Mouse (Mus musculus) MEL (cell line): ENCODE results near the gene Cox6a2.

Source experiments
- BHLHE40 ChIP-seq: IDR thresholded peaks from 2 replicates; pipeline ENCODE4 v1.6.1; 2012; ENCODE audit warnings: low read depth, mild to moderate bottlenecking, inconsistent platforms, low read length, improper control_type of control experiment, borderline replicate concordance
- CTCF ChIP-seq, 3 experiments: IDR thresholded peaks in 2 of 3; conservative IDR thresholded peaks in 1 of 3; 2 replicates each; pipeline ENCODE4 v1.5.1; 2011 to 2012; ENCODE audit warnings: low read length in 3 of 3, low read depth in 2 of 3, mild to moderate bottlenecking in 2 of 3, improper control_type of control experiment in 1 of 3, inconsistent platforms in 1 of 3, mixed read lengths in 1 of 3, moderate library complexity in 1 of 3; ENCODE audit not compliant: control insufficient read depth in 1 of 3, insufficient read depth in 1 of 3, poor library complexity in 1 of 3, severe bottlenecking in 1 of 3
- EP300 ChIP-seq, 2 experiments: IDR thresholded peaks; 2 replicates each; pipeline ENCODE4 v1.6.1; 2011; ENCODE audit warnings: improper control_type of control experiment in 2 of 2, low read length in 2 of 2, low read depth in 1 of 2, mild to moderate bottlenecking in 1 of 2
- GATA1 ChIP-seq: IDR thresholded peaks from 2 replicates; pipeline ENCODE4 v1.6.1; 2011; ENCODE audit warnings: low read depth, low read length, improper control_type of control experiment
- MAFK ChIP-seq: IDR thresholded peaks from 2 replicates; pipeline ENCODE4 v1.6.1; 2011; ENCODE audit warnings: low read depth, mild to moderate bottlenecking, low read length, improper control_type of control experiment, borderline replicate concordance
- MXI1 ChIP-seq: IDR thresholded peaks from 2 replicates; pipeline ENCODE4 v1.6.1; 2011; ENCODE audit warnings: mild to moderate bottlenecking, low read depth, low read length, improper control_type of control experiment
- NELFE ChIP-seq: IDR thresholded peaks from 2 replicates; pipeline ENCODE4 v1.6.1; 2011; ENCODE audit warnings: low read depth, low read length, improper control_type of control experiment
- POLR2A ChIP-seq, 2 experiments: IDR thresholded peaks; 2 replicates each; pipeline ENCODE4 v1.6.1; 2011 to 2012; ENCODE audit warnings: low read length in 2 of 2, mild to moderate bottlenecking in 2 of 2, control low read depth in 1 of 2, improper control_type of control experiment in 1 of 2, low read depth in 1 of 2, moderate library complexity in 1 of 2; ENCODE audit not compliant: control insufficient read depth in 1 of 2, insufficient read depth in 1 of 2, poor library complexity in 1 of 2
- POLR2AphosphoS2 ChIP-seq: IDR thresholded peaks from 2 replicates; pipeline ENCODE4 v1.6.1; 2011; ENCODE audit warnings: low read length, improper control_type of control experiment
- POLR2AphosphoS5 ChIP-seq: IDR thresholded peaks from 2 replicates; pipeline ENCODE4 v1.6.1; 2012; ENCODE audit warnings: low read depth, borderline replicate concordance, mild to moderate bottlenecking, inconsistent platforms, low read length, moderate library complexity, mixed read lengths
- SIN3A ChIP-seq: IDR thresholded peaks from 2 replicates; pipeline ENCODE4 v1.6.1; 2012; ENCODE audit warnings: low read length, improper control_type of control experiment, inconsistent platforms
- TCF12 ChIP-seq: IDR thresholded peaks from 2 replicates; pipeline ENCODE4 v1.6.1; 2014; ENCODE audit warnings: low read depth, mild to moderate bottlenecking, inconsistent platforms, low read length, improper control_type of control experiment, moderate library complexity
- USF1 ChIP-seq: IDR thresholded peaks from 2 replicates; pipeline ENCODE4 v1.6.1; 2014; ENCODE audit warnings: low read depth, mild to moderate bottlenecking, inconsistent platforms, low read length, improper control_type of control experiment, moderate library complexity
- ZKSCAN1 ChIP-seq: IDR thresholded peaks from 2 replicates; pipeline ENCODE4 v1.6.1; 2012; ENCODE audit warnings: low read depth, mild to moderate bottlenecking, inconsistent platforms, low read length, improper control_type of control experiment, moderate library complexity

DNA sequence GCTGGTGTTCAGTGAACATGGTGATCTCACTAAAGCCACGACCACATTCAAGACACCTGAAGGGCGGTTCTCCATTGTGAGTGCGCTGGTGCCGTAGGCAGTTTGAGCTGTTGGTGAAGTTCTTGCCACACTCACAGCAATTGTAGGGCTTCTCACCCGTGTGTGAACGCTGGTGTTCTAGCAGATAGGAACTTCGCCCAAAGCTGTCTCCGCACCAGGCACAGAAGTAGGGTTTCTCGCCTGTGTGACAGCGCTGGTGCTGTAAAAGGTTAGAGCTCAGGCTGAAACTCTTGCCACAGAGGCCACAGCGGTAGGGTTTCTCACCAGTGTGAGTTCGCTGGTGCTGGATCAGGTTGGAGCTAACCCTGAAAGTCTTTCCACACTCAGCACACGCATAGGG is 30.2 kb upstream of the Cox6a2 start:
- TF ChIP-seq POLR2A (IDR thresholded peaks at IDR 0.05; ENCODE audit: control insufficient read depth in 1 of 2, insufficient read depth in 1 of 2, low read depth in 1 of 2, low read length in 2 of 2, poor library complexity in 1 of 2) = no peak
- TF ChIP-seq CTCF (IDR thresholded peaks at IDR 0.05 in 2 of 3, conservative IDR thresholded peaks at IDR 0.05 in 1 of 3; ENCODE audit: control insufficient read depth in 1 of 3, insufficient read depth in 1 of 3, low read depth in 2 of 3, low read length in 3 of 3, poor library complexity in 1 of 3, severe bottlenecking in 1 of 3) = no peak
- TF ChIP-seq MXI1 = no peak
- no peak for TF ChIP-seq MAFK
- no peak for TF ChIP-seq TCF12
- no peak for TF ChIP-seq ZKSCAN1
- no peak for TF ChIP-seq SIN3A
- no peak for TF ChIP-seq POLR2AphosphoS2
- no peak for TF ChIP-seq POLR2AphosphoS5
- no peak for TF ChIP-seq USF1
- no peak for TF ChIP-seq BHLHE40
- TF ChIP-seq GATA1 = no peak
- TF ChIP-seq EP300 (IDR thresholded peaks at IDR 0.05; ENCODE audit: low read depth in 1 of 2, low read length in 2 of 2) = no peak
- no peak for TF ChIP-seq NELFE
